Mouse (Mus musculus) ES-E14 (cell line): Measurements from ENCODE around the gene Gpsm3.

Source experiments
- CHD2 ChIP-seq: IDR thresholded peaks from 2 replicates; pipeline ENCODE4 v1.6.1; 2014; ENCODE audit warnings: mild to moderate bottlenecking, low read depth, low read length, inconsistent platforms
- MAFK ChIP-seq: IDR thresholded peaks from 2 replicates; pipeline ENCODE4 v1.6.1; 2014; ENCODE audit warnings: mild to moderate bottlenecking, low read depth, low read length, inconsistent platforms; ENCODE audit not compliant: insufficient read depth
- ZC3H11A ChIP-seq: IDR thresholded peaks from 2 replicates; pipeline ENCODE4 v1.6.1; 2012; ENCODE audit warnings: low read depth, mild to moderate bottlenecking, inconsistent platforms, low read length, borderline replicate concordance
- ZNF384 ChIP-seq: IDR thresholded peaks from 2 replicates; pipeline ENCODE4 v1.6.1; 2012; ENCODE audit warnings: low read depth, low read length, inconsistent platforms

DNA sequence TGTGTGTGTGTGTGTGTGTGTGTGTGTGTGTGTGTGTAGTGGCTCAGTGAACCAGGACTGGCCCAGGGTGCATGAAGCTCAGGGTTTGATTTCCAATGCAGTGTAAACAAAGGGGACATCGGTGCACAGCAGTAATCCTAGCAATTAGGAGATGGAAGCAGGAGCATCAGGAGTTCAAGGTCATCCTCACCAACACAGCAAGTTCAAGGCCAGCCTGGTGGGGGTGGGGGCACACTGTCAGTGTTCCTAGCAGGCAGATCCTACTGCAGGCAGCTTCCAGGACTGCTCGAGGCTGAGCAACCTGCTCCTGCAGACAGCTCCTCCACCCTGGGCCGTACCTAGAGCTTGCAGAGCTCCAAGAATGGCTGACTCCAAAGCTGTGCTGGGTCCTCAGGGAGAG is 27.0 kb upstream of the Gpsm3 start:
- TF ChIP-seq CHD2 (no peak), ZC3H11A (no peak), MAFK (no peak), ZNF384 (no peak)
